Mouse (Mus musculus) CD8-positive naive resting alpha-beta T cell, adult 2 months (primary cell): ENCODE results near the gene Rnf145.

Experiments used
- DNase-seq, 2 experiments: peaks; one replicate each; pipeline ENCODE4 v3.0.0; 2022; ENCODE audit warnings: low read depth in 2 of 2, low spot score in 2 of 2

Gene Rnf145

DNA sequence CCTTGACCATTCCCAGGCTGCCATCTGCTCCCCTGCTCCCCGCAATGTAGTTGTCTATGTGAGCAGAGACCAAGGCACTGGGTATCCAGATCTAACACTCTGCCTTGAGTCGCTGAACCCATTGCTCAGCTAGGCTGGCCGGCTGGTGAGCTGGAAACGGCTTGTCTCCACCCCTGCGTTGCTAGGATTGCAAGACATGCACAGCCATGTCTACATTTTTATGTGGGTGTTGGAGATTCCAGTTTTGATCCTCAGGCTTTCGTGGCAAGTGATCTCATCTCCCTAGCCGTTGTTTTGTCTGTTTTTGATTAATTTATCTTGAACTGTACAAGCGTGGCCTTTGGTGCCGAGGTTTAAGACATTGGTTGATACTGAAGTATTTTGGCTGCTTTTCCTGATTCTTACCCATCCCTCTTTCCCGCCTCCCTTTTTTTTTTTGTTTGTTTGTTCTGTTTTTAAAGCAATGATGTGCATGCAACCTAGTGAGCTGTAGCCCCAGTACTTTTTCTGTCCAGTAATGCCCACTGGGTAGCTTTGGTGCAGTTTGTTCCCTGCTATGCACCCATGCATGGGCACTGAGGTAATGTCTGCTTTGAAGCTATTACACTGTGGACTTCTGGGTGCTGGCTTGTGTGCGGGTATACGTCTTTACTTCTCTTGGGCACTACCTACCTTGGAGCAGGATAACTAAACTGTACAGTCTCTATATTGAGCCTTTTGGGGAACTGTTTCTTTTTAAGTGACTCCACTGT is 16.4 kb downstream of the Rnf145 start:
- no peak for DNase-seq

DNA sequence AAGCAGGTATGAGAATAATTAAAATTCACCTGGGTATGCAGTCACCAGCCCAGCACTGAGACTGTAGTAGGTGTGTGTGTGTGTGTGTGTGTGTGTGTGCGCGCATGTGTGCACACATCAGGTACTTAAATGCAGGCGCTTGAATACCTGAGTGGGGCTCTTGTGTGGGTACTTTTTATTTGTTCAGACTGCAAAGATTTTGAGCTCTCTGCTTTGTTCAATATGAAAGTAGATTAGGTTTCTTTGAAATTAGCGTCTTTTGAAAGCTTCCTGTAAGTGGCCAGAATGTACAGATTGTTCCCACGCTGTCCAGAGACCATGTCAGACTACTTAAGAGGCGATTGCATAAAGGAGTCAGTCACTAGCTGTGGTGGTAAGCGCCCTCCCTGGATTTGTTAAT is 18.6 kb downstream of the Rnf145 start:
- no peak for DNase-seq

DNA sequence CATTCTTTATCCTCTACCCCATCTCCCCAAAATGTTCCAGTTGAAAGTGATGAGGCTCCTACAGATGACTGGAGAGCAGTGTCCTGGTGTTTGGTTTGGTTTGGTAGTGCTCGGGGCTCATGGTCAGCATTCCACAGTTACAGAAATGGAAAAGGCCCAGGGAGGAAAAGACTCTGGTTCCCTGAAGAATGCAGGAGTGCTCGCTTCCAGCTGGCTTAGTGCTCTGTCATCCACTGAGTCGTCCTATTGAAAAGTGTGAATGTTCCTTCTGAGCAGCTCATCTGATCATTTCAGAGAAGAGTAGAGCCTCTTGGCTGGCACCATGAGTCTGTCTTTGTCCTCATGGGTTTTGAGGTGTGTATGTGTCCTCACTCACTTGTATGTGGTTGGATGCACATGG is 19.3 kb downstream of the Rnf145 start:
- no peak for DNase-seq

DNA sequence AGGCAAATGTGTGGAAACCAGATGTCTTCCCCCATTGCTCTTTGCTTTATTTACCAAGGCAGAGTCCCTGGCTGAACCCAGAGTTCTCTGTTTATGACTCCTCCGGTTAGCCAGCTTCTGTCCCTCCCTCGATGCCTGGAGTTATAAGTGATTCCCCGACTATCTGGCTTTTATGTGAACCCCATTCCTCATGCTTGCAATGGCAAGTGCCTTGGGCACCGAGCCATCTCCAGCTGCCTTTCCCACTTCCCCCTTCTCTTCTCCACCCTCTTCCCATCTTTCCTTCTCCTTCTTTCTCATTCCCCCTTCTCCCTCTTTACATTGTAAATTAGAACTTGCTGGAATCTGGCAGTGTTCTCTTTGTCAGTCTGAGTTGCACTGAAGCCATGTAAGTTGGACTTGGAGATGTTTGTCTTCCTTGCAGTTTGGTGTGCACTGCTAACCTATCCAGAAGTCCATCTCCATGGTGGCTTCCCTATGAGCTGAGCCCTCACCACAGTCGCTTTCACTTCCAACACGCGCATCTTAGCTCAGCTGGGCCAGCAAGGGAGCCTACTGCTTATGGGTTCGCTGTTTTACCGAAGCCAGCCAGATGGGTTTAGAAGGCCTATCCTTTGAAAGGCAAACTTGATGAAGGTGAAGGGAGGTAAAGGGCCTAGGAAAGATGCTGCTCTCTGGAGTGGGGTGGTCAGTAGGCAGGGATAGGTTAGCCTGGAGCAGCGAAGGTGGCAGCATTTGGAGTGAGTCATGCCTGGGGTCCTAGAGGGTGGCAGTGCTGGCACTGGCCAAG is 19.9 kb downstream of the Rnf145 start:
- DNase-seq, result no peak

DNA sequence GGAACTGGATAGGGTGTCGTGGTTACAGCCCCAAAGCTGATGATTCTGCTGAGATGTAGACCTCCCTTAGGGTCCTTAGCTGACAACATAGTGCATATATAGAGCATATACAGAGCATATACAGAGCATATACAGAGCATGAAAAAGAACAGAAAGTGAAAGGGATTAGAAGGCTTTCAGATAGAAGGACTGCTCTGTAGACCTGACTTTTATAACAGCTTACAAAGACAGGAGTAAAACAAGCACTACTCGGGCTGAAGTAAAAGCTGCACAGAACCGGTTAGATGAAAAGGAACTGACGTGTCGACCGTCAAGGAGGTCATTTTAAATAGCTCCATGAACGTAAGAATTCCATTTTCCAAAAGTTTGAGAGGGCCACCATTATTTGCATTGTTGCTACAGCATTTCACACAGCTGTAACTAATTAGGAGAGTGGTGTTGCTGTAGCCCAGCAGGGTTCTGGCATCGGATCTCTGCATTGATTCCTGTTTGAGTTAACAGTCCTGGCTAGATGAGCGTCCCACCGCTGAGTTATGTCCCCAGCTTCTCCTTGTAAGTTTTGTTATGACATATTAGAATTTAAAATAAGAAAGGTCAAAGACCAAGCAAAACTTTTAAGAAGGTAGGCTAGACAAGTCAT is 20.6 kb downstream of the Rnf145 start:
- no peak for DNase-seq

DNA sequence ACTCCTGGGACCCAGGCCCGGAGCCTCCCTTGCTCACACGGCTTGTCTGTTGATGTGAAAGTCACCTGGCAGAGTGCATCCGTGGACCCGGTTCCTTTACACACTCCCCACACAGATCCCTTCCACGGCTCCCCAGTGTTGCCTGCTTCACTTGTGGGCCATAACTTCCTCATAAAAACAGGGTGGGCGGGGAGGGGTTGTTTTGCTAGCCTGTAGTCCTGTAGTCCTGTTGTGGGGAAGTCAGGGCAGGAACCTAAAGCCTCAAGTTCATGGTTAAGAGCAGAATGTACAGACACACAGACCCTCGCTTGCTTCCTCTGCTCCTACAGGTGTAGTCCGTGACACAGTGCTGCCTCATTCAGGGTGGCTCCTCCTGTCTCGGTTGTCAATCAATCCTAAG is 21.5 kb downstream of the Rnf145 start:
- no peak for DNase-seq

DNA sequence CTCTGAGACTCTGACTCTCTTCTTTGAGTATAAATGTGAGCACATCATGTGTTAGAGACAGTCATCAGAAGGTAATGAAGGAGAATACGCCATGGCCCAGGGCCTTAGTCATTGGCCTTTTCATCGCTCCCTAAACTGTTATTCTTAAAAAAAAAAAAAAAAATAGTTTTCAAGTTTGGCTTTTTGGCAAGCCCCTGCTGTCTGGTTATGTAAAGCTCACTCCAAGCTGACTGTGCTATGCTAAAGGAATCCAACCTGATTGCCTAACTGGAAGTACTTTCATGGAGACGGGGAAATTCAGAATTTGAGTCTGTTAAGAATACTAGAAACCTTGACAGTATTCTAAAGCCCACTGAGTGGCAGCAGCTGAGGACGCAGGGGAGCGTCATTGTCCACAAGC is 22.5 kb downstream of the Rnf145 start:
- DNase-seq, result no peak

DNA sequence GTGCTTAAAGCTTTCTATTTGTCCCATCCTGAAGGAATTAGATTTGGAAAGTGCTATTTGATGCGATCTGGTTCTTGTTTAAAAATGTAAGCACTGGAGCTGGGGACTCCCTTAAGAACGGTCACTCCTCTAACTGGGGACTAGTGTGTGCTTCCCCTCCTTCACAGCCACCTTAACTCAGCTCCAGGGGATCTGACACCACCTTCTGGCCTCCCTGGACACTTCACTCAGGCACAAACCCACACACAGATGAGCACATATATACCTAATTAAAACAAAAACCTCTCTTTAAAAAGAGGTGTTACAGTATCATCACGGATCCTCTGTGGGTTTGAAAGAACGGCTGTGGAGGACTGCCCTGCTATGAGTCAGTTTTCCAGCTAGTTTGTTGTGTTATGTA is 23.0 kb downstream of the Rnf145 start:
- no peak for DNase-seq

DNA sequence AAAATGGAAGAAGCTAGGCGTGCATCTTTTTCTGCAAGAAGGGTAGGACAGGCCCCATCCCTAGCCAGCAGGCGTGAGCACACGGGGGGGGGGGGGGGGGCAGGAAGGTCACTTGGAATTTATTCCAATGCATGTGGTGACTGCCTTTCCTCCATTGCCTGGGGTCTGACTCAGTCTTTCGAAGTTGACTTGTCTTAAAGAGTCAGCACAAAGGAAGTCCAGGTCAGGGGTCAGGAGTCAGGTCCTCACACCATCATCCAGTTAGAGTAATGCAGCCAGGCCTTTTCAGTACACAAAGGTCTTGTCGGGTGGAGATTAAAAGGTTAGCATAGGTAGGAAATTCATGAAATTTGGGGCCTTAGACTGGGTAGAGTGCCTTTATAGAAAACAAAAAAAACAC is 24.8 kb downstream of the Rnf145 start:
- DNase-seq, result no peak

DNA sequence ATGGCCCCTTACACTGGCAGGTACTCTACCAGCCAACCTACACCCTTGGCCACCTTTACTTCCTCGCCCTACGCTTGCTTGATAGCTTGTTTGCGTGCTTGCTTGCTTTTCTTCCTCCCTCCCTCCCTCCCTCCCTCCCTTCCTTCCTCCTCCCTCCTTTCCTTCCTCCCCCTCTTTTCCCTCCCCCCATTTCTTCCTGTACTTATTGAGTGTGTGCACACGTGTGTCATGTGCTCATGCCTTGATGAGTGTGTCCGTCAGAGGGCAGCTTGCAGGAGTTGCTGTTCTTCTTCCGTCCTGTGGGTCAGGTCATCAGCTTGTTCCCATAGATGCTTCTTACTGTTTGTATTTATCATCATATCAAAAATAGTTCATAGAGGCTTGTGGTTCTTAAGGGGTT is 25.2 kb downstream of the Rnf145 start:
- DNase-seq, result no peak

DNA sequence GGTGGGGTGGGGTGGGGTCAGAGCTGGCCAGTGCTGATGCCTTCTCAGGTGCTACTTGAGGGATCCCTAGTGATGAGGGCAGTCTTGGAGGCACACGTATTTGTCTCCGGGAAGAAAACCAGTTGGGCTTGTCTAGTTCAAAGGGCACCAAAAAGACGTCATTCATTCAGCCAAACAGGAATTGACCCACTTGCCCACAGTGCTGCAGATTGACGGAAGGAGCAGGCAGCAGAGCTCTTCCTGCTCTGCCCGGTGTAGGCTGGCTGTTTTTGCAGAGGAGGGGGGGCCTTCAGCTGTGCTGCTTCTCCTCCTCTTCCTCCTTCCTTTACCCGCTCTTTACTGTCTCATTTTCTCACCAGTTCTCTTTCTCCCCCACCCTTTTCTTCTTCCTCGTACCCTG is 26.4 kb downstream of the Rnf145 start:
- DNase-seq, result peak in 1 of 2 experiments; percentile 22

DNA sequence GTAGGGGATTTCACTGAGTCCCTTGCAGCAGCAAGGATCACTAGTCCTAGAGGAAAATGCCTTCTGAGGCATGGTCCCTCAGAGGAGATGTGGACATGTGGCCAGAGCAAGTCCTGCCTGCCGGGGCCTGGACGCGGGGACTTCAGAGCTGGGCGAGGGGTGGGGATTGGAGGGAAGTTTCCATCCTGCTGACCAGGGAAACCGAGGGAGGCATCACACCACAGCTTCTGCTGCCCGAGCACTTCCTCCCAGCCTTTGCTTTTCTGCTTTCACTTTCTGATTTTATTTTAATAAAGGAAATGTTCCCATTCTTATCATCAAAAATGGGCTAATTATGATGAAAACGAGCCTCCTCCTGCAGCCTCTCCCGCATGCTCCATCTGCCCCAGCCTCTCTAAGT is 27.5 kb downstream of the Rnf145 start:
- no peak for DNase-seq

DNA sequence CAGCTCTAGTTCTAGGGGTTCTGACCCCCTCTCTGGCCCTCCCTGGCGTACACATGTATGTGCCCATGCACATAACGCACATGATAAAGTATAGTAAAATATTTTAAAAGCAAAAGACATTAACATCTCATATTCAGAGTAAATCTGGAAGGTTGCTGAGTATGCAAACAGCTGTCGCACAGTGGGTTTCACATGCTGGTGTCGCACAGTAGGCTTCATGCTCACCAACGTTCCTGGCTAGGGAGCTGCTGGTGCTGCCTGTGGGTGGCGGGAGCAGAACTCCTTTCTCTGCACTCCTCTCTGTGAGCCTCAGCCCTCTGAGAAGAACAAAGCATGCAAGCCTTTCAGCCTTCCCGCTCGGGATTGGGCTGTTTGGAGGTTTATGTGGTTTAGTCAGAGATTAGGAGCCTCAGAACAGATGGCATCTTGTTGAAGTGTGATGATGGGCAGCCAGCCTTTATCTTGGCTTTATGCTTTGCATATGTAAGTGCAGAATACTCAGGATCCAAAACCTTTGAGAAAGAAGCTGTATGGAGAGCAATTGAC is 29.0 kb downstream of the Rnf145 start:
- no peak for DNase-seq

DNA sequence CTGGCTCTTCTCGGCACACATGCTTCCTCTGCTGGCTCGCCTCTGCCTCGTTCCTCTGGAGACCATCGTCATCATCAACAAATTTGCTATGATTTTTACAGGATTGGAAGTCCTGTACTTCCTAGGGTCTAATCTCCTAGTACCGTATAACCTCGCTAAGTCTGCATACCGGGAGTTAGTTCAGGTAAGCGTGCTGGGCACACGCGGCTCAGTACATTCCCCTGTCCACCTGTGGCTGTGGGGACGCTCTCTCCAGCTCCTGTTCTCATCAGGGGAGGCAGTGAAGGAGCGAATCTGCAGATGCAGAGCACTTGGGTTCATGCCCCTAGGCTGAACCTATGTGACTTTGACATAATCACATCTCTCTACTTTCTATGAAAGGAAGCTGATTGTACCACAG is 30.1 kb downstream of the Rnf145 start:
- DNase-seq, result no peak

DNA sequence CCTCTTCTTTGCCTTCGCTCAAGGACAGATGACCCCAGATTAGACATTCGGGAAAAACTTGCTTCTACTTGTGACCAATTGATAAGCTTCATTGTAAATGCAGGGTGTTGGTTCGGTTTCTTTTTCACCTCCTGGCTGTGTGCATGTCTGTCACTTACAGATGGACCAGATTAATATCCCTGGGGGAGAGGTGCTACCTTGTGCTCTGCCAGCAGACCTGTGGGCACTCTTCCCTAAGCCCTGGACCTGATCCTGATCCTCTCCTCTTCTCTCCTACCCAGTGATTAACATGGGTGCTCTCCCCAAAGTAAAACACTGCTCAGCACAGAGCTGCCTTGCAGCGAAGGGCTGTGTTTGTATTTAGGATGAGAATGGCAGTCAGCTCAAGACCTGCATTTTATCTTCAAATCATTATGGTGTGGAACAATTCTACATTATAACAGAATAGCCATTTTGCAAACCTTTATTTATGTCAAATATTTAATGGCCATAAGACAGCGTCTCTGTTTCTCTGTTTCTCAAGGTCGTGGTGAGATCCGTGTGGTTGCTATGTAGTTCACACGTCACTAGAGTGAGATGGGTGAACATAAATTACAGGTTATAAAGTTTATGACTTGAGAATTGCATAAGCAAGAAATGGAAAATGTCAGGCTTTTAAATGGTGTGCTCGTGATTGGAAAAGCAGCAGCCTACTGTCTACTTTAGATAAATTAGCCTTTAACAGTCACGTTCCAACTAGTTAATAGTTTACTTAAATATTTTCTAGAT is 30.9 kb downstream of the Rnf145 start:
- no peak for DNase-seq

DNA sequence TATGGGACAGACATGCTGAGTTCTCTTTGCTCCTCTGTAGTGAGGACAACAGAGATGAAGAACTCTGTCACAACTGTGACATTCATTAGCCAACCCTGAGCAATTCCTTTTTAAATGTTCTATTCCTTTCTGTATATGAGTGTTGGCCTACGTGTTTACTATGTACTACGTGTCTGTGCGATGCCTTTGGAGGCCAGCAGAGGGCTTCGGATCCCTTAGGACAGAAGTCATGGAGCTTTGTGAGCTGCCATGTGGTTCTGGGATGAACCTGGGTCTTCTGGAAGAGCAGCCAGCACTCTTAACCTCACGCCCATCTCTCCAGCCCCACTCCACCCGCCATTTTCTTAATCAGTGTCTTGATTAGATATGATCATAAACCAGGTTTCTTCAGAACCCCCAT is 32.2 kb downstream of the Rnf145 start:
- no peak for DNase-seq

DNA sequence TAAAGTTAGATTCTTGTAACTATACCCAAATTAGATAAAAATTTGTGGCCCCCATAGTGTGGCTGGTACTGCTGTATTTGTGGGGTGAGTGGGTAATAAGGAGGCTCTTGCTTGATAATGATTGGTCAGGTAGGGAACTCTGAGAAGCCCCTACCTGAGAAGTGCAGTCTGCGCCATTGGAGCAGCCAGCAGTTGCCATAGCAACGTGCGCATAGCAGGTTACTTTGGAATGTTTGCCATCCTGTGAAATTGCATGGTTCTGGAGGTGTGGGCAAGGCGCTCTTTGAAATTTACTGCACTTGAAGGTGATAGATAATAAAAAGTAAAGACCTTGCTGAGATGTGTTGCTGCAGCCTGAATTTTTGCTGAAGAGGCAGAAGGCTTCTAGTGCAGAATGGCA is 35.6 kb downstream of the Rnf145 start:
- no peak for DNase-seq

DNA sequence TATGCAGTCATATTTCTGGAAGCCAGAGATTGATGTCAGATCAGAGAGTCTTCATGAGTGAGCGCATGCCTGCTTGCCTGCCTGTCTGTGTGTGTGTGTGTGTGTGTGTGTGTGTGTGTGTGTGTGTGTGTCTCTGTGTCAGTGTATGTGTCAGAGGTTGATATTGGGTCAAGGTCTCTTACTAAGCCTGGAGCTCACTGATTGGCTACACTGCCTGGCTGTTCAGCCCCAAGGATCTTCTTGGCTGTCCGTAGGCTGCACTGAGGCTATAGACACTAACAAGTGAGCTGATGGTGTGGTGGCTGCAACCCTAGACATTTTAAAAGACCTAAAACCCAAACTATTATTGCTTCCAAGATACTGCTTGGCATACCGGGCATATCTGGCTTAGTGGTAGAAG is 39.8 kb downstream of the Rnf145 start:
- DNase-seq, result no peak

DNA sequence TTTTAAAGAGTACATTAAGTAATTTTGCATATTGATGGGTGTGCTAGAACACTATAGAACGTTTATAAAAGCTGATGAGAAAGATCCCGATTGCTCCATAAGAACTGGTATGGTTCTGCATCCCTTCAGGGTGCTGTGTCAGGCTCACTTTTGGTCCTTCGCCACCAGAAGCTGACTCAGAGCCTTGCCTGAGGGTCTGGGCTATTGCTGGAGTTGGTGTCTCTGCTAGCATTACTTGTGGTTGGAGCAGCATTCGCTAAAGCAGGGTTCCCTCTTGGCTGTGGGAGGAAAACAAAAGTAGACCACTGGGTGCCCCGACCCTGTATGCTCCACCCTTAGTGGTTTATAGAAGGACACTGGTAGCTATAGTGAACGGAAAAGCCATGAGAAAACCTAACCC is 40.7 kb downstream of the Rnf145 start:
- DNase-seq, result no peak

DNA sequence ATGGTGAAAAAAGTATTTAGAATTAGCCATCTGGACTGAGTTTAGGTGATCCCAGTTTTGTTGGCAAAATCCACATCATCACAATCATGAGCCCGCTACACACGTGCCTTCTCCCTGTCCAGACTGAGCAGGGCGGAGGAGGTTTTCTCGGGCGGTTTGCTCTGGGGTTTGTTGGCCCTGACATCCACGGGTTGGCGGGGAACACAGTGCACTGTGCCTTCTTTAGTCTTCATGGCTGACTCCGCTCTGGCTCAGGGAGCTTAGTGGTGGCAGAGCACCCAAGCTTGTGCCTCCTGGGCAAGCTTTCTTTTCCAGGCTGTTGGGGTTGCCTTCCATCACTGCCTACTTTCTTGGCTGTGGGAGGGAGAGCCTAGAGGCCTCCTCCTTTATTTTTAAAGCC is 41.6 kb downstream of the Rnf145 start:
- DNase-seq, result no peak

DNA sequence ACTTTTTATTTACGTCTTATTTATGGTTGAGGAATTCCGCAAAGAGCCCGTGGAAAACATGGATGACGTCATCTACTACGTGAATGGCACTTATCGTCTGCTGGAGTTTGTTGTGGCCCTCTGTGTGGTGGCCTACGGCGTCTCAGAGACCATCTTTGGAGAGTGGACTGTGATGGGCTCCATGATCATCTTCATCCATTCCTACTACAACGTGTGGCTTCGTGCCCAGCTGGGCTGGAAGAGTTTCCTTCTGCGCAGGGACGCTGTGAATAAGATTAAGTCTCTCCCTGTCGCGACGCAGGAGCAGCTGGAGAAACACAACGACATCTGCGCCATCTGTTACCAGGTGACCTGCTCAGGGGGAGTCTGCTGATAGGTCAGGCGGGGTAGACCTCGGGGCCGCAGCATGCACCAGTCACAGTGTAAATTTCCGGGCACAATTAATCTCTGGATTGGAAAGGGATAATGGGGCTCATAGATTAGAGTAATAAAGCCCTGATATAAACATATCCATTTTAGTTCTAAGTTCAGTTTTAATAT is 42.8 kb downstream of the Rnf145 start:
- no peak for DNase-seq
